Mouse (Mus musculus) liver, embryonic 14.5 days (tissue): ENCODE measurements around the gene B3galt5.

ENCODE experiments used
- CTCF ChIP-seq: IDR thresholded peaks from 2 replicates; pipeline ENCODE4 v1.5.1; 2016; ENCODE audit warnings: antibody characterized with exemption, low read depth, control low read depth
- EP300 ChIP-seq: IDR thresholded peaks from 2 replicates; pipeline ENCODE4 v1.6.1; 2016; ENCODE audit warnings: antibody characterized with exemption, low read depth

GRCm38 (mm10) chr16:96252146-96252545, 16.5 kb downstream of the B3galt5 start:
- TF ChIP-seq CTCF (no peak), EP300 (no peak)
